ENCODE assay signal across 11 mouse cellular contexts in the genomic region with DNA sequence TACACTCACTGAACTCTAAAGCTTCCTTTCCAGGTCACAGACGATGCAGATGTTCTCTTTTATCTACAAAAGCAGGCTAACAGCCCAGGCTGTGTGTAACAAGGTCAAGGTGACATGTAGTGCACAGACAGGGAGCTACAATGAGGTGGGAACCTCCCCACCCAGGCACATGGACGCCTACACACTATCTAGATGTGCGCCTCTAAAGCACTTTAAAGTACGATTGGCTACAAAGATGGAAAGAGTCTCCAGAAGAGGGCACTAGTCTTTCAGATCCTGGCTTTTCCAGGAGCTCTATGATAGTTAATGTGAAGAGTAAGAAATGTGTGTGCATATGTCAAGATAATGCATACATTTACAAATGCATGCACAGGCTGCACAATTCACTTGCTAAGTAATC.
DNase-seq lines count a peak whose midpoint lies in the region; ATAC-seq and TF ChIP-seq lines count a peak whose summit lies in the region.
"Had no signal": no experiment of that assay in that cellular context is flagged by ENCODE, and none has a peak within 500 bp of the region (broad histone marks: within the 10 kb centered on the region; RNA-seq: fewer than 3 reads in every experiment).

No protein-coding gene starts in this region.

- no peak overlapping the region for H3K27ac ChIP-seq in lung, embryonic 14.5 days (ENCODE audit: low read depth)
- H3K27ac ChIP-seq in embryonic facial prominence, embryonic 14.5 days (replicated peaks; ENCODE audit: low read depth, low read length), result no peak overlapping the region
- H3K27ac ChIP-seq: forebrain, embryonic 12.5 days; heart, embryonic 15.5 days had no signal

- H3K27me3 ChIP-seq in lung, embryonic 14.5 days (ENCODE audit: insufficient read depth, low read length), result no peaks in the 10 kb centered on the region
- H3K27me3 ChIP-seq in embryonic facial prominence, embryonic 14.5 days (replicated peaks; ENCODE audit: control insufficient read depth, insufficient read depth, low read length), result no peaks in the 10 kb centered on the region
- H3K27me3 ChIP-seq: forebrain, embryonic 12.5 days; heart, embryonic 15.5 days had no signal

- H3K4me2 ChIP-seq in lung, embryonic 14.5 days, result no peak overlapping the region
- no peak overlapping the region for H3K4me2 ChIP-seq in embryonic facial prominence, embryonic 14.5 days (ENCODE audit: low read depth, low read length)
- H3K4me2 ChIP-seq: forebrain, embryonic 12.5 days; heart, embryonic 15.5 days had no signal

- 46% methylated on average over 4 of the region's 4 CpGs for WGBS in lung, embryonic 14.5 days
- WGBS in embryonic facial prominence, embryonic 14.5 days, result 62% methylated on average over 4 of the region's 4 CpGs

- peaks cover 66% of the 10 kb centered on the region for H3K36me3 ChIP-seq in lung, embryonic 14.5 days (ENCODE audit: insufficient read depth)
- H3K36me3 ChIP-seq in embryonic facial prominence, embryonic 14.5 days (ENCODE audit: control insufficient read depth, insufficient read depth, low read length), result peaks cover 82% of the 10 kb centered on the region

- no peak for DNase-seq in frontal cortex, postnatal 10 days (ENCODE audit: low spot score in 2 of 2)
- DNase-seq in lung, embryonic 14.5 days, result peak; percentile 71
- no peak for DNase-seq in lung, postnatal 4 days
- peak; percentile 35 for DNase-seq in embryonic facial prominence, embryonic 14.5 days (ENCODE audit: low spot score)
- DNase-seq in thymus, postnatal 0 days (ENCODE audit: low spot score), result peak; percentile 76
- DNase-seq in adrenal gland, adult 8-10 months, result no peak
- DNase-seq: right cerebral cortex, postnatal 14 days had no signal

- peak; percentile 47 for TF ChIP-seq CTCF in lung, embryonic 14.5 days (IDR thresholded peaks at IDR 0.05; ENCODE audit: low read depth)

- no peaks in the 10 kb centered on the region for H3K4me1 ChIP-seq in lung, embryonic 14.5 days (ENCODE audit: insufficient read depth)
- no peaks in the 10 kb centered on the region for H3K4me1 ChIP-seq in embryonic facial prominence, embryonic 14.5 days (ENCODE audit: control insufficient read depth, insufficient read depth, low read length)
- H3K4me1 ChIP-seq: forebrain, embryonic 12.5 days; heart, embryonic 15.5 days had no signal

- no peak overlapping the region for H3K4me3 ChIP-seq in lung, embryonic 14.5 days (ENCODE audit: low read depth, low read length)
- H3K4me3 ChIP-seq in embryonic facial prominence, embryonic 14.5 days (ENCODE audit: low read depth, low read length), result no peak overlapping the region
- H3K4me3 ChIP-seq: forebrain, embryonic 12.5 days; heart, embryonic 15.5 days had no signal

- H3K9ac ChIP-seq in lung, embryonic 14.5 days, result no peak overlapping the region
- no peak overlapping the region for H3K9ac ChIP-seq in embryonic facial prominence, embryonic 14.5 days (ENCODE audit: low read depth, low read length)
- H3K9ac ChIP-seq: forebrain, embryonic 12.5 days; heart, embryonic 15.5 days had no signal

- peak; percentile 92 for ATAC-seq in frontal cortex, adult (ENCODE audit: low TSS enrichment)
- no peak for ATAC-seq in lung, embryonic 14.5 days (ENCODE audit: insufficient read depth)
- ATAC-seq in embryonic facial prominence, embryonic 14.5 days (ENCODE audit: low read depth), result no peak
- no peak for ATAC-seq in megakaryocyte, adult 5-6 weeks (ENCODE audit: poor library complexity, severe bottlenecking)

- H3K9me3 ChIP-seq in lung, embryonic 14.5 days (ENCODE audit: low read depth, low read length), result no peaks in the 10 kb centered on the region
- no peaks in the 10 kb centered on the region for H3K9me3 ChIP-seq in embryonic facial prominence, embryonic 14.5 days (ENCODE audit: control insufficient read depth, low read length)
- H3K9me3 ChIP-seq: forebrain, embryonic 12.5 days; heart, embryonic 15.5 days had no signal

Comparison
In these comparisons a context has a peak if more than half of its experiments do, and no peak if none do; other contexts are left out.
1. DNase-seq: peak in lung, embryonic 14.5 days (single experiment), embryonic facial prominence, embryonic 14.5 days (single experiment) and thymus, postnatal 0 days (single experiment); none in frontal cortex, postnatal 10 days (0 of 2), lung, postnatal 4 days (0 of 2) and adrenal gland, adult 8-10 months (single experiment).